Mouse (Mus musculus) brown adipose tissue, adult 24 weeks (tissue): ENCODE data around the gene Slc22a12. TPM values are rescaled to one million over a fixed set of nuclear protein-coding genes. Genes with fewer than 3 reads are reported as not detected.
A peak's percentile ranks its signal among the peaks of the same experiment; 100 is the strongest.

Source experiments
- H3K27ac ChIP-seq: fragments of 200-500 bp; replicated peaks from 2 replicates; pipeline ENCODE4 v1.5.1; 2012; ENCODE audit warnings: low read depth, mild to moderate bottlenecking, low read length
- H3K4me1 ChIP-seq: fragments of 200-500 bp; 2 replicates; pipeline ENCODE4 v1.6.1; 2012; ENCODE audit warnings: low read length, mixed read lengths; ENCODE audit not compliant: control insufficient read depth, insufficient read depth, insufficient read length
- H3K4me3 ChIP-seq: fragments of 200-500 bp; 2 replicates; pipeline ENCODE4 v1.5.1; 2012; ENCODE audit warnings: low read depth, mild to moderate bottlenecking, low read length, moderate library complexity; ENCODE audit not compliant: insufficient read depth
- polyA plus RNA-seq: library from polyadenylated mRNA; stranded (reverse); fragments of >200 nt; gene quantifications from 2 replicates; pipeline ENCODE4 v1.2.4, GENCODE M21; 2012; ENCODE audit not compliant: missing spikeins, insufficient read depth, insufficient read length

Slc22a12 gene
- polyA plus RNA-seq, 1 experiment: not detected

- Histone ChIP-seq H3K4me1 (no peaks in the 10 kb centered on the region; the same call in 1 of the 2 replicates), H3K27ac (no peak overlapping the region), H3K4me3 (no peak overlapping the region)
Measured at GRCm38 (mm10) chr19:6533290-6534117, 9.3 kb downstream of the Slc22a12 start.

- Histone ChIP-seq H3K27ac (no peak overlapping the region), H3K4me1 (no peaks in the 10 kb centered on the region; the same call in 1 of the 2 replicates), H3K4me3 (0 out of 2 replicates have a peak overlapping the region, but pooled peaks have one; percentile 65)
Measured at GRCm38 (mm10) chr19:6532656-6533055, 10.2 kb downstream of the Slc22a12 start.

- H3K4me3 ChIP-seq: peak overlapping the region; percentile 65
- peak overlapping the region; percentile 56 for H3K27ac ChIP-seq
Measured at GRCm38 (mm10) chr19:6531832-6532471, 10.9 kb downstream of the Slc22a12 start.

GRCm38 (mm10) chr19:6531011-6531631 is 11.7 kb downstream of the Slc22a12 start:
- Histone ChIP-seq H3K4me1 (no peaks in the 10 kb centered on the region; the same call in 1 of the 2 replicates), H3K27ac (peak overlapping the region; percentile 56), H3K4me3 (peak overlapping the region; percentile 65)

More at GRCm38 (mm10) chr19:6531832-6532471, 10.9 kb downstream of the Slc22a12 start:
- no peaks in the 10 kb centered on the region; the same call in 1 of the 2 replicates for H3K4me1 ChIP-seq

GRCm38 (mm10) chr19:6530359-6530758 is 12.5 kb downstream of the Slc22a12 start:
- no peak overlapping the region for H3K4me3 ChIP-seq
- H3K27ac ChIP-seq: no peak overlapping the region
- no peaks in the 10 kb centered on the region; the same call in 1 of the 2 replicates for H3K4me1 ChIP-seq

- Histone ChIP-seq H3K4me1 (no peaks in the 10 kb centered on the region; the same call in 1 of the 2 replicates), H3K27ac (no peak overlapping the region), H3K4me3 (no peak overlapping the region)
Measured at GRCm38 (mm10) chr19:6529265-6529985, 13.4 kb downstream of the Slc22a12 start.

- H3K27ac ChIP-seq: no peak overlapping the region
- no peaks in the 10 kb centered on the region; the same call in 1 of the 2 replicates for H3K4me1 ChIP-seq
- no peak overlapping the region for H3K4me3 ChIP-seq
Measured at GRCm38 (mm10) chr19:6527839-6528531, 14.8 kb downstream of the Slc22a12 start.

- H3K4me3 ChIP-seq: no peak overlapping the region
- H3K4me1 ChIP-seq: no peaks in the 10 kb centered on the region; the same call in 1 of the 2 replicates
- H3K27ac ChIP-seq: no peak overlapping the region
Measured at GRCm38 (mm10) chr19:6527439-6527838, 15.4 kb downstream of the Slc22a12 start.

GRCm38 (mm10) chr19:6526010-6526409 is 16.8 kb downstream of the Slc22a12 start:
- Histone ChIP-seq H3K4me1 (no peaks in the 10 kb centered on the region), H3K27ac (no peak overlapping the region), H3K4me3 (no peak overlapping the region)

GRCm38 (mm10) chr19:6525023-6525422 is 17.8 kb downstream of the Slc22a12 start:
- Histone ChIP-seq H3K27ac (no peak overlapping the region), H3K4me3 (no peak overlapping the region), H3K4me1 (no peaks in the 10 kb centered on the region)

- no peaks in the 10 kb centered on the region for H3K4me1 ChIP-seq
Measured at GRCm38 (mm10) chr19:6522289-6522688, 20.5 kb downstream of the Slc22a12 start.

GRCm38 (mm10) chr19:6521630-6522029 is 21.2 kb downstream of the Slc22a12 start:
- no peaks in the 10 kb centered on the region for H3K4me1 ChIP-seq
- H3K4me3 ChIP-seq: no peak overlapping the region
- H3K27ac ChIP-seq: no peak overlapping the region

More at GRCm38 (mm10) chr19:6522289-6522688, 20.5 kb downstream of the Slc22a12 start:
- no peak overlapping the region for H3K27ac ChIP-seq
- H3K4me3 ChIP-seq: no peak overlapping the region

- H3K4me3 ChIP-seq: no peak overlapping the region
- no peaks in the 10 kb centered on the region for H3K4me1 ChIP-seq
- H3K27ac ChIP-seq: no peak overlapping the region
Measured at GRCm38 (mm10) chr19:6519483-6519882, 23.3 kb downstream of the Slc22a12 start.

GRCm38 (mm10) chr19:6518601-6519000 is 24.2 kb downstream of the Slc22a12 start:
- no peaks in the 10 kb centered on the region for H3K4me1 ChIP-seq
- no peak overlapping the region for H3K4me3 ChIP-seq
- H3K27ac ChIP-seq: no peak overlapping the region
